Mouse (Mus musculus) adrenal gland, postnatal 4 days (tissue): Measurements from ENCODE around the gene Srpk2. TPM values are rescaled to one million over a fixed set of nuclear protein-coding genes. Genes with fewer than 3 reads are reported as not detected.
"Not testable (repeated sequence)": the region's sequence is repeated elsewhere in the genome, so short reads cannot be mapped to it uniquely, and the experiment has no call there.

ENCODE experiments used
- DNase-seq, 2 experiments: peaks; one replicate each; pipeline ENCODE4 v3.0.0; 2021 to 2022; ENCODE audit warnings: low spot score in 2 of 2, mixed read lengths in 2 of 2
- total RNA-seq, 2 experiments: library from RNA; stranded (reverse); gene quantifications; 2 replicates each; pipeline ENCODE4 v1.2.3; 2021

Srpk2 gene
- total RNA-seq, 2 experiments from 2014 or later: 66.8 to 71.4 TPM

GRCm38 (mm10) chr5:23674829-23675498 is 9.5 kb downstream of the Srpk2 start:
- peak; percentile 12 to 29 for DNase-seq

GRCm38 (mm10) chr5:23672136-23672535 is 12.3 kb downstream of the Srpk2 start:
- no peak for DNase-seq

GRCm38 (mm10) chr5:23670880-23671279 is 13.5 kb downstream of the Srpk2 start:
- no peak for DNase-seq

- no peak for DNase-seq
Measured at GRCm38 (mm10) chr5:23665906-23666305, 18.5 kb downstream of the Srpk2 start.

- DNase-seq: no peak
Measured at GRCm38 (mm10) chr5:23661191-23661590, 23.2 kb downstream of the Srpk2 start.

GRCm38 (mm10) chr5:23658017-23658416 is 26.4 kb downstream of the Srpk2 start:
- no peak for DNase-seq

GRCm38 (mm10) chr5:23656590-23656989 is 27.8 kb downstream of the Srpk2 start:
- no peak for DNase-seq

GRCm38 (mm10) chr5:23655030-23655429 is 29.4 kb downstream of the Srpk2 start:
- no peak for DNase-seq

- no peak for DNase-seq
Measured at GRCm38 (mm10) chr5:23652326-23652725, 32.1 kb downstream of the Srpk2 start.

- no peak for DNase-seq
Measured at GRCm38 (mm10) chr5:23651786-23652185, 32.6 kb downstream of the Srpk2 start.

- DNase-seq: no peak
Measured at GRCm38 (mm10) chr5:23650504-23650903, 33.9 kb downstream of the Srpk2 start.

GRCm38 (mm10) chr5:23649246-23649645 is 35.2 kb downstream of the Srpk2 start:
- no peak for DNase-seq

- DNase-seq: no peak
Measured at GRCm38 (mm10) chr5:23645671-23646070, 38.7 kb downstream of the Srpk2 start.

GRCm38 (mm10) chr5:23639193-23639592 is 45.2 kb downstream of the Srpk2 start:
- not testable (repeated sequence) for DNase-seq

GRCm38 (mm10) chr5:23638023-23638422 is 46.4 kb downstream of the Srpk2 start:
- DNase-seq: no peak

GRCm38 (mm10) chr5:23637337-23637736 is 47.1 kb downstream of the Srpk2 start:
- DNase-seq: no peak

- no peak for DNase-seq
Measured at GRCm38 (mm10) chr5:23631490-23631889, 52.9 kb downstream of the Srpk2 start.

- DNase-seq: no peak
Measured at GRCm38 (mm10) chr5:23627221-23627620, 57.2 kb downstream of the Srpk2 start.

GRCm38 (mm10) chr5:23626173-23626572 is 58.2 kb downstream of the Srpk2 start:
- no peak for DNase-seq

- DNase-seq: no peak
Measured at GRCm38 (mm10) chr5:23620621-23621020, 63.8 kb downstream of the Srpk2 start.

- DNase-seq: no peak
Measured at GRCm38 (mm10) chr5:23618656-23619055, 65.8 kb downstream of the Srpk2 start.

- no peak for DNase-seq
Measured at GRCm38 (mm10) chr5:23617104-23617415, 67.4 kb downstream of the Srpk2 start.

GRCm38 (mm10) chr5:23616270-23617103 is 67.9 kb downstream of the Srpk2 start:
- DNase-seq: no peak
